Mouse (Mus musculus) E14TG2a.4 (cell line): ENCODE measurements at regions not wholly inside any gene's neighbourhood (a gene's known extent, or its start where the extent isn't known, plus 50 kb on each side); places are given as distances from the start of the nearest gene placed in this dataset.

ENCODE experiments used
- CTCF ChIP-seq: conservative IDR thresholded peaks from 2 replicates; pipeline ENCODE4 v1.5.1; 2014; ENCODE audit warnings: low read length
- NANOG ChIP-seq: IDR thresholded peaks from 2 replicates; pipeline ENCODE4 v1.6.1; 2014; ENCODE audit warnings: borderline replicate concordance, low read length, mixed read lengths
- POU5F1 ChIP-seq: IDR thresholded peaks from 2 replicates; pipeline ENCODE4 v1.6.1; 2014; ENCODE audit warnings: low read length, borderline replicate concordance

- no peak for TF ChIP-seq CTCF
- no peak for TF ChIP-seq NANOG
- no peak for TF ChIP-seq POU5F1
Measured at GRCm38 (mm10) chr2:48586831-48587169, 227.1 kb upstream of the Acvr2a start.
